Mouse (Mus musculus): ENCODE measurements around the gene Vasp.

GRCm38 (mm10) chr7:19258336-19258735 is 13.3 kb downstream of the Vasp start:
- no peak for TF ChIP-seq EP300 (IDR thresholded peaks at IDR 0.05; ENCODE audit: insufficient read depth, low read depth, low read length)
- no peak for TF ChIP-seq POLR2A (IDR thresholded peaks at IDR 0.05; ENCODE audit: insufficient read depth, low read length)
- TF ChIP-seq CTCF (IDR thresholded peaks at IDR 0.05; ENCODE audit: low read depth, low read length): no peak

All from ES-Bruce4 (cell line).